Mouse (Mus musculus) hindbrain, embryonic 12.5 days (tissue): ENCODE data around the gene Trabd2b. TPM values are rescaled to one million over a fixed set of nuclear protein-coding genes. Genes with fewer than 3 reads are reported as not detected.

Experiments
- ATAC-seq: fragments of 200-750 bp; cut with Nextera tagmentation; 2 replicates; pipeline ENCODE4 v1.8.0; 2017; ENCODE audit warnings: moderate TSS enrichment; ENCODE audit not compliant: low FRiP score
- H3K27ac ChIP-seq: fragments of 300-500 bp; sonication (generic); 2 replicates; pipeline ENCODE4 v1.5.1; 2016; ENCODE audit warnings: mild to moderate bottlenecking
- H3K27me3 ChIP-seq: fragments of 300-500 bp; sonication (generic); 2 replicates; pipeline ENCODE4 v1.6.1; 2016; ENCODE audit warnings: mild to moderate bottlenecking
- H3K36me3 ChIP-seq: fragments of 300-500 bp; sonication (generic); 2 replicates; pipeline ENCODE4 v1.6.1; 2016; ENCODE audit warnings: mild to moderate bottlenecking
- H3K4me1 ChIP-seq: fragments of 300-500 bp; sonication (generic); 2 replicates; pipeline ENCODE4 v1.6.1; 2016
- H3K4me2 ChIP-seq: fragments of 300-500 bp; sonication (generic); replicated peaks from 2 replicates; pipeline ENCODE4 v1.6.1; 2016; ENCODE audit warnings: mild to moderate bottlenecking
- H3K4me3 ChIP-seq: fragments of 300-500 bp; sonication (generic); 2 replicates; pipeline ENCODE4 v1.5.1; 2016; ENCODE audit warnings: mild to moderate bottlenecking
- H3K9ac ChIP-seq: fragments of 300-500 bp; sonication (generic); 2 replicates; pipeline ENCODE4 v1.6.1; 2016; ENCODE audit warnings: mild to moderate bottlenecking, moderate library complexity
- H3K9me3 ChIP-seq: fragments of 300-500 bp; sonication (generic); replicated peaks from 2 replicates; pipeline ENCODE4 v1.6.1; 2016; ENCODE audit warnings: mild to moderate bottlenecking
- WGBS: fragments of 180-500 bp; shearing (Covaris S2); methylation state at CpG from one replicate; pipeline ENCODE4 v1.1.7; 2016; 5-methylcytosine and 5-hydroxymethylcytosine counted together
- polyA plus RNA-seq: library from polyadenylated mRNA; unstranded; fragments of >200 nt; fragmentation: Nextera tagmentation; extraction: Ambion mirVana; gene quantifications from 2 replicates; pipeline ENCODE4 v1.2.1, GENCODE M21; 2016

Trabd2b gene
- polyA plus RNA-seq, 1 experiment from 2014 or later: 2.8 TPM

DNA sequence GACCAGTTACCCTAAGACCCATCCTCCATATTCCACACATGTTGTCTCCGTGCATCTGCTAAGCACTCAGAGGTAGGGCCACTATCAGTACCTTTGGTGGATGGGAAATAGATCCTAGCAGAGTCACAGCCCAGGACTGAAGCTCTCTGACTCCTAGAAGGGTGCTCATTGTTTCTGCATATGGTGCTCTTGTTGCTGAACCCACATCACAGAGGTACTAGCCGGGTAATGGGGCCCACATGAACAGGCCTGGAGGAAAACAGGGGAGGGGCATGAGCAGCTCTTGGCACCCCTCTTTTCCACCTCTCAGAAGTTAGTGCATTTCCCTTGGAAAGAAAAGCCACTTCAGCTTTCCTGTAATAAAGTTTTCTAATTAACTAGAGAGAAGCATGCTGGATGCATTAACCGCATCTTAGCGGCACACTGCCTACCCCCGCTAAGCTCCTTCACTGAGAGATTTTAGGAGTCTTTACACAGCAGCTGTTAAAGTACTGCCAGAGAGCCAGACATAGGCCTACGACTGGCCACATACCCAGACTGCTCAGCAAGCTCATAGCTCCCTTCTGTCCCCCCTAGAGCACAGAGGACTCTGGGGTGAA is 131.0 kb downstream of the Trabd2b start:
- no peak overlapping the region for H3K27ac ChIP-seq
- no peaks in the 10 kb centered on the region for H3K9me3 ChIP-seq
- ATAC-seq: no peak

DNA sequence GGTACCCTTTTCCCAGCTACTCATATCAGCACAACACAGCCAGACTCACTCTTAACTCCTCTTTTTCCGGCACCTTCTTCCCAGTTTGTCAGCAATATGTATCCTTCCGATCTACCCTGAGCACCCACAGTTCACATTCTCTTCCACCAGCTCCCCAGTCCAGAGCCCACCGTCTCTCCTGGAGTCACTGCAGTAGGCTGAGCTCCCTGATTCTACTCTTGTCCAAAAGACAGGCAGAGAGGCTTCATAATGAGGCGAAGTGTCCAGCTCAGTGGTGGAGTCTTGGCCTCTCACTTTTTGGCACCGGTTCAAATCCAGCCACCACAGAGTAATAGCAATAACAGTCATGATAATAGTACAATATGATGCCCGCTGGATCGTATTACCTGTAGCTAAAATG is 133.5 kb downstream of the Trabd2b start:
- no peak for ATAC-seq

More for the DNA sequence above, 131.0 kb downstream of the Trabd2b start:
- Histone ChIP-seq H3K9ac (no peak overlapping the region), H3K27me3 (no peaks in the 10 kb centered on the region), H3K4me3 (no peak overlapping the region), H3K4me1 (no peaks in the 10 kb centered on the region), H3K36me3 (no peaks in the 10 kb centered on the region), H3K4me2 (no peak overlapping the region)
- 76% methylated on average over 6 of the region's 6 CpGs for WGBS

DNA sequence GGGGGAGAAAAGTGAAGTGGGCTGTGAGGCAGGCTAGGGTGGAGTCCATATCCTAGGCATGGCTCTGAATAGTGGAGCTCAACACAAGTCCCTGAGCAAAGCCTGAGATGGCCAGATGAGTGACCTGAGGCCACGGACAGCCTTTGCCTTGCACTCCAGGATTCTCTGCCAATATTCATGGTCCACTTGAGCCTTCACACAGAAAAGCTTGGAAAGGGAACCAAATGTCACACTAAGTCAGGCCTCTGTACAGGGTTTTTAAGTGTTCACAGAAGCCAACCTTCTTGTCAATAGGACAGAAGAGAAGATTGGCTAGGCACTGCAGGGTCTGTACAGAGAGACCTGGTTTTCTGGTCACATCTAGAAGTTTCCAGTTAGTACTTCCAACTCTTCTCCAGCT is 134.7 kb downstream of the Trabd2b start:
- Histone ChIP-seq H3K4me1 (no peaks in the 10 kb centered on the region), H3K4me3 (no peak overlapping the region), H3K36me3 (no peaks in the 10 kb centered on the region), H3K9ac (no peak overlapping the region), H3K27ac (no peak overlapping the region), H3K9me3 (no peaks in the 10 kb centered on the region), H3K27me3 (no peaks in the 10 kb centered on the region), H3K4me2 (no peak overlapping the region)
- 71% methylated on average over 1 of the region's 1 CpGs for WGBS
- no peak for ATAC-seq

More for the DNA sequence above, 133.5 kb downstream of the Trabd2b start:
- no peaks in the 10 kb centered on the region for H3K27me3 ChIP-seq
- no peaks in the 10 kb centered on the region for H3K9me3 ChIP-seq
- H3K4me2 ChIP-seq: no peak overlapping the region
- 95% methylated on average over 7 of the region's 7 CpGs for WGBS
- H3K9ac ChIP-seq: no peak overlapping the region
- no peak overlapping the region for H3K27ac ChIP-seq
- no peaks in the 10 kb centered on the region for H3K36me3 ChIP-seq
- H3K4me3 ChIP-seq: no peak overlapping the region
- no peaks in the 10 kb centered on the region for H3K4me1 ChIP-seq

DNA sequence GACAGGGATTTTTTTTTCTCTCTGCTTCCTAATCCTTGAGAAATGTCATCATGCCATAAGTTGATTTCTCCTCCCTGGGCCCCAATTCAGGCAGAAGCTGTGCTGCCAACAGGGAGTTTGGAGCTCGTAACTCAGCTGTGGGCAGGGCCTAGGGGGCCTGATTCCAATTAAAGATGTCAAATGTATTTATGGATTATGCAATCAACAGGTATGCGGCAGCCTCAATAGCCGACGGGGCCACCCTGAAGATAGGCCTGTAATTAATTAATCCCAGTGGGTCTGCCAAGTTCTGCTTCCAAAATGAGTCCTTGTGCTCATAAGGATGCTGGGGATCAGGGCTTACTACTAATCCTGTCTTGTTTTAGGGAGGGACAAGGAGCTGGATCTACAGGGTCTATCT is 135.6 kb downstream of the Trabd2b start:
- Histone ChIP-seq H3K27me3 (no peaks in the 10 kb centered on the region), H3K9me3 (no peaks in the 10 kb centered on the region), H3K9ac (no peak overlapping the region), H3K4me2 (no peak overlapping the region), H3K36me3 (no peaks in the 10 kb centered on the region), H3K4me1 (no peaks in the 10 kb centered on the region), H3K27ac (no peak overlapping the region), H3K4me3 (no peak overlapping the region)
- 54% methylated on average over 4 of the region's 4 CpGs for WGBS
- ATAC-seq: no peak

DNA sequence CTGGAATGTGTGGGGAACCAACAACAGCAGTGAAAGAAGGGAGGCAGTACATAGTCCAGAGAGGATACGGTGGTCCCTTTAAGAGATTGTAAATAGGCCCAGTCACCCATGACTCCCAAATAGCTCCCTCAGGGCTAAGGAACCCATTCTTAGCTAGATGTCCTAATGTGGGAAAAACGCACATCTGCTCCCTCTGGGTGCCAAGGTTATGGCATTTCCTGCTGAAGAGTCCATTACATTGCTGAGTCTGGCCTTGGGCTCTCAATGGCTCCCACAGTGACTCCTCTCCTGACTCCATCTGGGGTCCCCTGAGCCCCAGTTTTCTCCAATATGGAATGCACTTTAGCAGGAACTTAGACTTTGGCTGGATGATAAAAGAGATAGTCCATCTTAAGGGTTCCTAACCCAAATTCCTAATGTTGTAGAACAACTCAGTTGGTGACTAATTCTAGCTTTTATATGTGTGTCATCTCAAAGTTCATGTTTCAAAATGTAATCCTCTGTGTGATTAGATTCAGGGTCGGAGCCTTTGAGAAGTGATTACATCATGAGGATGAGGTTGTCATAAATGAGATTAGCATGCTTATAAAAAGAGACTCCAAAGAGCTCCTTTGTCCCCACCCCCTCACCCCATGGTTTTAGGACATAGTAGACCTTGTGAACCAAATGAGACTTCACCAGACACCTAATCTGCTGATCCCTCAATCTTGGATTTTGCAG is 139.1 kb downstream of the Trabd2b start:
- H3K27me3 ChIP-seq: no peaks in the 10 kb centered on the region
- no peaks in the 10 kb centered on the region for H3K9me3 ChIP-seq
- H3K27ac ChIP-seq: no peak overlapping the region
- no peak for ATAC-seq
- H3K9ac ChIP-seq: no peak overlapping the region
- no peak overlapping the region for H3K4me2 ChIP-seq
- no peak overlapping the region for H3K4me3 ChIP-seq
- no peaks in the 10 kb centered on the region for H3K36me3 ChIP-seq
- 77% methylated on average over 3 of the region's 3 CpGs for WGBS
- H3K4me1 ChIP-seq: 0 out of 2 replicates have a peak, but pooled peaks cover 4% of the 10 kb centered on the region

DNA sequence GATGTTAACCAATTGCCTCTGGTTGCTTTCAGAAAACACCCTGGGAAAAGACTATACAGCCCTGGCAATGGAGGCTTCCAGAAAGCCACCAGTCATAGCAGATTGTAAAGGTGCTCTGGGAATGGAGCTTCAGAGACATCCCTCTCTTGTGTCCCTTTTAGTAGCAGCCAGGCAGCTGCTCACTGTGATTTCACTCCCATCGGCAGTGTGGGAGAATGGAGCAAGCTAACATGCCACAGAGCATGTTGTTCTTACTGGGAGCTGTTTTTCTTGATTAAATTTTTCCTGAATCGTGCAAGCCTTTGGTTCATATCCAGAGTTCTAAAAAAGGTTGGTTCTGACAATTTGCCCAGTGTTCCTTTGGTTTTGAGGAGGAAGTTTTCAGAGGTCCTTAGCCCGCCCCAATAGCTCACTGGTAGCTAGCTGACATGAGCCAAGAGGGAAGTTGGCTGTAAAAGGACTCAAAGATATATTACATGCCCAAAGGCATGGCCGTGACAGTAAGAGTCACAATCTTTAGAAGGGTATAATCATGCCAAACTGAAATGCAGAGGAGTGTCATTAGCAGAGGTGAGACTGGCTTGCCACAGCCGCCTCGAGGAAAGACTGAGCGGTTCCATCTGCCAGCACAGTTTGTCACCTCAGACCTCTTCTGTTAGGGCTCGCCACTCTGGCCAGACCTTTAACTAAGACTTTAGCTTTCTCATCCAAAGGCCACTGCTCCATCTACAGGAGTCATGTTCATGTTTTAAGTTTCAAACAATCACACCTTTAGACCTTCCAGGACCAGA is 141.3 kb downstream of the Trabd2b start:
- Histone ChIP-seq H3K4me1 (peaks cover 11% of the 10 kb centered on the region; the same call in 1 of the 2 replicates), H3K9me3 (no peaks in the 10 kb centered on the region), H3K9ac (no peak overlapping the region), H3K4me2 (no peak overlapping the region), H3K36me3 (no peaks in the 10 kb centered on the region), H3K27ac (no peak overlapping the region), H3K4me3 (no peak overlapping the region), H3K27me3 (no peaks in the 10 kb centered on the region)
- WGBS: 88% methylated on average over 8 of the region's 8 CpGs
- ATAC-seq: no peak

DNA sequence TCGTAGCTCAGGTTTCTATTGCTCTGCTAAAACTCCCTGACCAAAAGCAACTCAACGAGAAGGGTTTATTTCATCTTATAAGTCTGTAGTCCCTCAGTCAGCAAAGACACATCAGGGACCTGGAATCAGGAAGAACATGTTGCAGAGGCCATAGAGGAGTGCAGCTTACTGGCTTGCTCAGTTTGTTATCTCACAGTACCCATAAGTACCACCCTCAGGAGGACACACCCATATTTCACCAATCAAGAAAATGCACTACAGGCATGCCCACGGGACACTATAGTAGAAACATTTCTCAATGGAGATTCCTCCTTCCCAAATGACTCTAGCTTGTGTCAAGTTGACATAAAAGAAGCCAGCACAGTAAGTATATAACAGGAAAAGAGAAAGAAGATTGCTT is 143.0 kb downstream of the Trabd2b start:
- no peaks in the 10 kb centered on the region for H3K36me3 ChIP-seq
- H3K4me3 ChIP-seq: no peak overlapping the region
- ATAC-seq: no peak
- no peak overlapping the region for H3K9ac ChIP-seq
- H3K27me3 ChIP-seq: no peaks in the 10 kb centered on the region
- no peak overlapping the region for H3K27ac ChIP-seq
- H3K4me2 ChIP-seq: no peak overlapping the region
- peaks cover 11% of the 10 kb centered on the region; the same call in 1 of the 2 replicates for H3K4me1 ChIP-seq
- no peaks in the 10 kb centered on the region for H3K9me3 ChIP-seq
- WGBS: 93% methylated on average over 3 of the region's 3 CpGs

DNA sequence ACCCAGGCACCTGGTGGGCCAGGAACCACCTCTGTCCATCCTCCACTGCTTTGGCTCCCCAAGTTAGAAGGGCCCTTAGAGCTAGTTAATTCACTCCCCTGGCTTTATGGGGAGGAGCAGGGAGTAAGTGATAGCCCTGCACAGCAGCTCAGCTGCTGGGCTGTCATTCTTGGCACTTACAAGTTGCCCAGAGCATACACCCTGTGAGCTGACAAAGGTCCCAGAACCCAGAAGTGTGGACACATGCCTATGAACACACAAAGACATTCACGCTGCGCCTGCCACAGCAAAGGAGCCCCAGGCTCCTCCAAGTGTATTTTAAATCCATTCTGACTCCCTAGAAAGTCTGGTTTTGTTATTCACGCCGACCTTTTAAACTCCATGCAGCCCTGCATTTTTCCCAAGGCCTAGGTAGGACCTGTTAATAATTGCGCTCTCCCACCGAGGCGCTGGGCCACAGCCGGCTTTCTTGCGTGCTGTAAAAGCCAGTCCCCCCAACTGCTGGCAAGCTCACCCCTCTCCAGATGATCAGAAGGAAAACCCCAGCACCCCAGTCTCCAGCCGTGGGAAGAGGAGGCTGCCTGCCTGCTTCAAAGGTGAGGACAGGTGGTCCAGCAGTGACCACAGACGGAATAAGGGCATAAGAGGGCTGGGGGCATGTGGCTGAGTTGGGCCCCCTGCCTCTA is 144.1 kb downstream of the Trabd2b start:
- H3K27ac ChIP-seq: peak overlapping the region; percentile 23; the same call in 1 of the 2 replicates
- WGBS: 26% methylated on average over 11 of the region's 11 CpGs
- H3K9me3 ChIP-seq: no peaks in the 10 kb centered on the region
- H3K36me3 ChIP-seq: no peaks in the 10 kb centered on the region
- no peak overlapping the region for H3K4me2 ChIP-seq
- H3K4me3 ChIP-seq: no peak overlapping the region
- H3K9ac ChIP-seq: no peak overlapping the region
- ATAC-seq: no peak
- peaks cover 11% of the 10 kb centered on the region; the same call in 1 of the 2 replicates for H3K4me1 ChIP-seq
- H3K27me3 ChIP-seq: no peaks in the 10 kb centered on the region

DNA sequence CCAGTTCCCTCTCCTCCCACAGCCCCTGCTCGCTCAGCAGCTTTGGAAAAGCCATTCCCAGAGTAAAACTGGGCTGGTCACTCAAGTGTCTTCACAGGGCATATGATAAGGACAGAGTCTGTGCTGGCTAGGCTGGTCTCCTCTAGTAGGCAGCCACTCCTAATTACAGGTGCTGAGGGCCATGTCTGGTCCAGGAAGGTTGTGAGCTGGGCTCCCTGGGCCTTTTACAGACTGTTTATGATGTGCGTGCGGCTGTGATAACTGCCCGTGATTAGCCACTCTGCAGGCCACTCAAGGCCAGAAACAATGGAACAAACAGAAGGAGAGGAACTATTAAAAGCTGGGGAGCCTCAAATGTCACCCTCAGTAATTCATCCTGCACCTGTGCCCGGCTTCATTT is 150.4 kb downstream of the Trabd2b start:
- Histone ChIP-seq H3K36me3 (no peaks in the 10 kb centered on the region), H3K27me3 (no peaks in the 10 kb centered on the region), H3K27ac (no peak overlapping the region), H3K4me1 (0 out of 2 replicates have a peak, but pooled peaks cover 6% of the 10 kb centered on the region), H3K9me3 (no peaks in the 10 kb centered on the region), H3K9ac (no peak overlapping the region), H3K4me3 (no peak overlapping the region), H3K4me2 (no peak overlapping the region)
- ATAC-seq: no peak
- WGBS: 87% methylated on average over 5 of the region's 5 CpGs

DNA sequence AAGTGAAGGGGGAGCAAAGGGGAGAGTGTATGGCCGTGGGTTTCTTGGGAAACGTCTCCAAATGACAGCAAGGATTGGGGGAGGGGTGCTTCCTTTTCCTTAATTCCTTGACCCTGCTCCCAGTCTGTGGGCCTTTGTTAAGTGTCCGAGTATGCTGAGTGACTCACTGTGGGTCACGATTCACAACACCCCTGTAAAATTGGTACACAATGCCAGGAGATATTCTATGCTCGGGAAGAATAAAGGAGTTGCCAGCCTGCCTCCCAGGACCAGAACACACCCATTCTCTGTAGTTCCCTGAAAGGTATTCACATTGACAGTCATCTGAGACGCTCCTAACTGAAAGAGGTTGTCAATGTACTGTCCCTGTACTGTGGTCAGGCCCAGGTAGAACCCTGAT is 151.2 kb downstream of the Trabd2b start:
- H3K4me1 ChIP-seq: 0 out of 2 replicates have a peak, but pooled peaks cover 6% of the 10 kb centered on the region
- no peaks in the 10 kb centered on the region for H3K9me3 ChIP-seq
- 31% methylated on average over 6 of the region's 6 CpGs for WGBS
- no peak overlapping the region for H3K4me3 ChIP-seq
- no peak overlapping the region for H3K4me2 ChIP-seq
- H3K9ac ChIP-seq: no peak overlapping the region
- ATAC-seq: no peak
- H3K27me3 ChIP-seq: no peaks in the 10 kb centered on the region
- H3K36me3 ChIP-seq: no peaks in the 10 kb centered on the region
- no peak overlapping the region for H3K27ac ChIP-seq

DNA sequence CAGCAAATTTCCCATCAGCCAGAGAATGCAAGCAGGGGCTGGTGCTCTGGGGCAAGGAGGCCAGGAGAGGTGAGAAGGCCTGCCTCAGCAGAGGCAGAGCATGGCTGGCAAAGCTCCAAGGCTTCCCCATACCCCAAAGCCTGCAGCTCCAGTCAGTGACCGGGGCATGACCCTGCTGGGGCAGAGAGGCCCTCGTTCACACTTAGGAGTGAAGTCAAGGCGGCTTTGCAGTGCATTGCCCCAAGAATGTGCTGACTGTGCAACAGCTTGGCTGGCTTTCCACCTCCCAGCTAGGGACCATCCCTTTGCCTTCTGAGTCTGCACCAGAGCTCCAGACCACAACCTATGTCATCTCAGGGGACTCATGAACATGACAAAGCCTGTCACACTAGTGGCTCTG is 152.0 kb downstream of the Trabd2b start:
- ATAC-seq: no peak
- H3K27me3 ChIP-seq: no peaks in the 10 kb centered on the region
- 42% methylated on average over 3 of the region's 3 CpGs for WGBS
- H3K36me3 ChIP-seq: no peaks in the 10 kb centered on the region
- no peak overlapping the region for H3K27ac ChIP-seq
- H3K4me2 ChIP-seq: no peak overlapping the region
- H3K4me1 ChIP-seq: 0 out of 2 replicates have a peak, but pooled peaks cover 6% of the 10 kb centered on the region
- H3K9me3 ChIP-seq: no peaks in the 10 kb centered on the region
- H3K9ac ChIP-seq: no peak overlapping the region
- H3K4me3 ChIP-seq: no peak overlapping the region

DNA sequence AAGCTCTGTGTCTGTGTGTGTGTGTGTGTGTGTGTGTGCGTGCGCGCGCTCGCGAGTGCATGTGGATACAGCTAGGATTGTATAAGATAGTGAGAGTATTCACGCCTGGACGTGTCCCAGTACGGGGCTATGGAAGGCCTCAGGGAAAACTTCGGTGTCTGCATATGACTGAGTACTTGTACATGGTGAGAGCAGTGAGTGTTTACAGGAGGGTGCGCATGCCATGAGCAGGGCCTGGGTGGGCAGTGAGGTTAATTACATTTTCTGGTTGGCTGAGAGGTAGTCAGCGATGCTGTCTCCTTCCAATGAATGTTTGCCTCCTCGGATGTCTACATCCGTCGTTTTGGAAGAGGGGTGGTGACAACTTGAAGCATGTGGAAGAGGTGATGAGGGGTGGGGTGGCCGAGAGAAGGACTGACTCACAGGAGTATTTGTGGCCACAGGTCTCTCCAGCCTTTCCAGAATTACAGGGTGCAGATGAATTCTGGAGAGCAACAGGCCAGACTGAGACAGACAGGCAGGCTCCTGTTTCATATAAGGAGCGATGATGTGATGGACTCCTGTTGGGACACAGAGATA is 154.2 kb downstream of the Trabd2b start:
- H3K4me1 ChIP-seq: peaks cover 15% of the 10 kb centered on the region; the same call in 1 of the 2 replicates
- no peaks in the 10 kb centered on the region for H3K27me3 ChIP-seq
- no peaks in the 10 kb centered on the region for H3K9me3 ChIP-seq
- no peak overlapping the region for H3K4me2 ChIP-seq
- no peak overlapping the region for H3K9ac ChIP-seq
- ATAC-seq: no peak
- no peak overlapping the region for H3K4me3 ChIP-seq
- no peak overlapping the region for H3K27ac ChIP-seq
- WGBS: 81% methylated on average over 17 of the region's 17 CpGs
- no peaks in the 10 kb centered on the region for H3K36me3 ChIP-seq
